Mouse (Mus musculus) midbrain, embryonic 12.5 days (tissue): ENCODE results near the gene Mmrn2. TPM values are rescaled to one million over a fixed set of nuclear protein-coding genes. Genes with fewer than 3 reads are reported as not detected.

ENCODE experiments used
- ATAC-seq: fragments of 200-750 bp; cut with Nextera tagmentation; 2 replicates; pipeline ENCODE4 v1.8.0; 2017; ENCODE audit warnings: low read depth, moderate TSS enrichment, moderate library complexity; ENCODE audit not compliant: low FRiP score
- H3K27ac ChIP-seq: fragments of 300-500 bp; sonication (generic); replicated peaks from 2 replicates; pipeline ENCODE4 v1.5.1; 2016; ENCODE audit warnings: mild to moderate bottlenecking
- H3K27me3 ChIP-seq: fragments of 300-500 bp; sonication (generic); 2 replicates; pipeline ENCODE4 v1.6.1; 2016; ENCODE audit warnings: mild to moderate bottlenecking
- H3K36me3 ChIP-seq: fragments of 300-500 bp; sonication (generic); 2 replicates; pipeline ENCODE4 v1.6.1; 2016
- H3K4me1 ChIP-seq: fragments of 300-500 bp; sonication (generic); 2 replicates; pipeline ENCODE4 v1.6.1; 2016
- H3K4me2 ChIP-seq: fragments of 300-500 bp; sonication (generic); replicated peaks from 2 replicates; pipeline ENCODE4 v1.6.1; 2016; ENCODE audit warnings: mild to moderate bottlenecking, moderate library complexity
- H3K4me3 ChIP-seq: fragments of 300-500 bp; sonication (generic); 2 replicates; pipeline ENCODE4 v1.5.1; 2016; ENCODE audit warnings: mild to moderate bottlenecking
- H3K9ac ChIP-seq: fragments of 300-500 bp; sonication (generic); replicated peaks from 2 replicates; pipeline ENCODE4 v1.6.1; 2016; ENCODE audit warnings: mild to moderate bottlenecking, moderate library complexity
- H3K9me3 ChIP-seq: fragments of 300-500 bp; sonication (generic); 2 replicates; pipeline ENCODE4 v1.6.1; 2016; ENCODE audit warnings: mild to moderate bottlenecking
- WGBS: fragments of 180-500 bp; shearing (Covaris S2); methylation state at CpG from one replicate; pipeline ENCODE4 v1.1.7; 2016; 5-methylcytosine and 5-hydroxymethylcytosine counted together
- polyA plus RNA-seq: library from polyadenylated mRNA; unstranded; fragments of >200 nt; fragmentation: Nextera tagmentation; extraction: Ambion mirVana; gene quantifications from 2 replicates; pipeline ENCODE4 v1.2.1, GENCODE M21; 2016

The Mmrn2 gene
- polyA plus RNA-seq, 1 experiment from 2014 or later: 6.8 TPM

DNA sequence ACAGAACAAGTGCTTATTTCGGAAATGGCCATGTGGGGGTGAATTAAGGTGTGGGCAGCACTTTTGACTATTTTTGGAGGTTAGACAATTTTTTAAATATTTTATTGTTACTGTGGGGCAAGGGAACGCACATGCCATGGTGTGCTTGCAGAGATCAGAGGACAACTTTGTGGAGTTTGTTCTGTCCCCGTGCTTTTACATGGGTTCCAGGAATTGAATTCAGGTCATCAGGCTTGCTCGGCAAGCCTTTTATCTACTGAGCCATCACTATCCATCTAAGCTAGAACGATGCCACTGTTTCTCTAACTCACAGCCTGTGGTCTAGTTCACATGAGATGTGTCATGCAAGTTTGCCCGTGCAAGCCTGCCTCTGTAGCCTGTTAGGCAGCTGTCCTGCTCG is 27.0 kb upstream of the Mmrn2 start:
- H3K27me3 ChIP-seq: no peaks in the 10 kb centered on the region
- H3K27ac ChIP-seq: no peak overlapping the region
- no peak overlapping the region for H3K4me3 ChIP-seq
- H3K9me3 ChIP-seq: no peaks in the 10 kb centered on the region
- WGBS: 90% methylated on average over 7 of the region's 7 CpGs
- H3K36me3 ChIP-seq: peaks cover 9% of the 10 kb centered on the region
- no peak overlapping the region for H3K9ac ChIP-seq
- no peak overlapping the region for H3K4me2 ChIP-seq
- ATAC-seq: no peak
- no peaks in the 10 kb centered on the region for H3K4me1 ChIP-seq

GRCm38 (mm10) chr14:34349007-34349406 is 26.3 kb upstream of the Mmrn2 start:
- ATAC-seq: no peak
- no peak overlapping the region for H3K27ac ChIP-seq
- no peak overlapping the region for H3K4me3 ChIP-seq
- no peaks in the 10 kb centered on the region for H3K4me1 ChIP-seq
- no peak overlapping the region for H3K9ac ChIP-seq
- H3K27me3 ChIP-seq: no peaks in the 10 kb centered on the region
- 79% methylated on average over 8 of the region's 8 CpGs for WGBS
- H3K4me2 ChIP-seq: no peak overlapping the region
- peaks cover 6% of the 10 kb centered on the region; the same call in 1 of the 2 replicates for H3K36me3 ChIP-seq
- no peaks in the 10 kb centered on the region for H3K9me3 ChIP-seq

DNA sequence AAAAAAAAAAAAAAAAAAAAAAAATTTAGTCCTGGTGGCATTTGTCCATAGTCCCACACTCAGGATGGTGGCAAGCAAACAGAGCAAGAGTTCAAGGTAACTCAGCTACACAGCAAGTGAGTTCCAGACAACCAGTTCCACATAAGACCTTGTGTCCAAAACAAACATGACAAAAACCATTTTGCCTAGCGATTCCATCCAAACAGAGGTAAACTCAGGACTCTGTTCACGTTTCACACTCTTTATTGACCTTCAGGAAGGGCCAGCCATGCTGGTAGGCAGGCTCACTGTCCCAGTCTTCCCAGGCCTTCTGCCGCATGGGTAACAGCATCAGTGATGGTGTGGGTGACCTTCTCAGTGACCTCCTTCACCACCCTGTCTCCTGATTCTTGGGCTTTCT is 23.6 kb upstream of the Mmrn2 start:
- H3K27me3 ChIP-seq: no peaks in the 10 kb centered on the region
- no peak overlapping the region for H3K9ac ChIP-seq
- 72% methylated on average over 3 of the region's 3 CpGs for WGBS
- ATAC-seq: no peak
- no peaks in the 10 kb centered on the region for H3K4me1 ChIP-seq
- no peaks in the 10 kb centered on the region for H3K36me3 ChIP-seq
- H3K27ac ChIP-seq: no peak overlapping the region
- no peak overlapping the region for H3K4me2 ChIP-seq
- H3K4me3 ChIP-seq: no peak overlapping the region
- no peaks in the 10 kb centered on the region for H3K9me3 ChIP-seq

- Histone ChIP-seq H3K27me3 (no peaks in the 10 kb centered on the region), H3K9ac (no peak overlapping the region), H3K9me3 (no peaks in the 10 kb centered on the region), H3K4me2 (no peak overlapping the region), H3K4me1 (no peaks in the 10 kb centered on the region), H3K36me3 (no peaks in the 10 kb centered on the region), H3K27ac (no peak overlapping the region), H3K4me3 (no peak overlapping the region)
- WGBS: 67% methylated on average over 6 of the region's 6 CpGs
- ATAC-seq: no peak
Observed at GRCm38 (mm10) chr14:34352523-34352922, 22.7 kb upstream of the Mmrn2 start.

DNA sequence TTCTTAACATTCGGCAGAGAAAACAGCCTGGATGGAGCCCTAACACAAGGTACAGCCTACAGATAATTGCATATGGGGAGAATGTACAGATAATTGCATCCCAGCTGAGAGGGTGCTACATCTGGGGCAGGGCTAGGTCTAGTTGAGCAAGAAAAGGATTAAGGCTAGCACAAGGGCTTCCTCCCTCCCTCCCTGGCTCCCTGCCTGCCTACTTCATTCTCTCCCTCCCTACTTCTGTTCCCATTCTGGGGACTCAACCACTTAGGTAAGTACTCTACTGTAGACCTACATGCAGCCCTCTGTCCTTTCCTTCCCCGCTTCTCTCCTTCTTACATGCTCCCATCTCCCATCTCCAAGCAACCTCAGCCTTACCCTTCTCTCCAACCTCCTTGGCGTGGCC is 21.9 kb upstream of the Mmrn2 start:
- no peak for ATAC-seq

GRCm38 (mm10) chr14:34354456-34354855 is 20.8 kb upstream of the Mmrn2 start:
- ATAC-seq: no peak
- Histone ChIP-seq H3K27me3 (no peaks in the 10 kb centered on the region), H3K9me3 (no peaks in the 10 kb centered on the region), H3K4me1 (no peaks in the 10 kb centered on the region), H3K27ac (no peak overlapping the region), H3K4me2 (no peak overlapping the region), H3K9ac (no peak overlapping the region), H3K4me3 (no peak overlapping the region), H3K36me3 (no peaks in the 10 kb centered on the region)
- WGBS: 87% methylated on average over 4 of the region's 4 CpGs

More for the DNA sequence above, 21.9 kb upstream of the Mmrn2 start:
- Histone ChIP-seq H3K4me2 (no peak overlapping the region), H3K27ac (no peak overlapping the region), H3K4me3 (no peak overlapping the region), H3K9ac (no peak overlapping the region), H3K36me3 (no peaks in the 10 kb centered on the region), H3K4me1 (no peaks in the 10 kb centered on the region), H3K27me3 (no peaks in the 10 kb centered on the region), H3K9me3 (no peaks in the 10 kb centered on the region)
- 93% methylated on average over 3 of the region's 3 CpGs for WGBS

- H3K27me3 ChIP-seq: no peaks in the 10 kb centered on the region
- H3K27ac ChIP-seq: no peak within 1 kb of the TSS
- H3K4me3 ChIP-seq: no peak within 1 kb of the TSS
- no peak for ATAC-seq
- no peaks in the 10 kb centered on the region for H3K9me3 ChIP-seq
- H3K36me3 ChIP-seq: no peaks in the 10 kb centered on the region
- 79% methylated on average over 6 of the region's 6 CpGs for WGBS
- H3K4me2 ChIP-seq: no peak within 1 kb of the TSS
- no peak within 1 kb of the TSS for H3K9ac ChIP-seq
- H3K4me1 ChIP-seq: no peaks in the 10 kb centered on the region
Observed at GRCm38 (mm10) chr14:34355301-34355700, 20.0 kb upstream of the Mmrn2 start, which contains the start of gene Fam25c. Gene Fam25c (minus strand): TSS chr14:34355433.

DNA sequence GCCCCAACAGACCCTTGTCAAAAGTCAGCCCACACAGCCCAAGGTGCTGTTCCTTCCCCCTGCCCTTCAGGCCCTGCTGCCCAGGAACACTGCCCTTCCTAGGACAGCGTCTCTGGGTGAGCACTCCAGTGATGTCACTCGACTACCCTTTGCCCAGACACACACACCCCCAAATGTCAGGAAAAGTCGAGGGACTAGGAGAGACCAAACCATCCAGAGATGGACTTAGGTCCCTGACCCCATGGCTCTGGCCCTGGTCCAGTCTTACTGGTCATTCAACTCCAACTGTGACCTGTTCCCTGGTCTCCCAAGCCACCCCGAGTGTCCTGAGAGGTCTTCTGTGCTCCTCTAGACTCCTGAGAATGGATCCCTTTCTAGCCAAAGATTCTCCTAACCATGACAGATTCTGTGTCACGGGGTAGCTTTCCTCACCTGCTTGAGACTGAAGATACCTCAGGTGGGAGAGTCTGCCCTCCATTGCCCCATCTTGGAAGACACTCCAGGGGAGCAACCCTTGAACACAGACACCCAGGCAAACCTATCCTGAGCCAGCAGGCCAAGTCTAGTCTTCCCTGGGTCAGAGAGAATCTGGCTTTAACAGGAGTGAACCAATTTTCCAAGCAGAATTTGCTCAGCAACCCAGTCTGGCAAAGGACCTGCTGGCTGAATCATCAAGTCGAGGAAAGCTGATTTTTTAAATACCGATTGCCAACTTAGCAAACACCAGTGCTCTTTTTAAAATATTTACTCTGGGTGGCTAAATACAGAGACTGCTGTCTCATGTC is 17.4 kb upstream of the Mmrn2 start:
- no peak overlapping the region for H3K9ac ChIP-seq
- H3K4me2 ChIP-seq: no peak overlapping the region
- H3K36me3 ChIP-seq: no peaks in the 10 kb centered on the region
- H3K4me3 ChIP-seq: no peak overlapping the region
- H3K4me1 ChIP-seq: no peaks in the 10 kb centered on the region
- 81% methylated on average over 7 of the region's 7 CpGs for WGBS
- no peak for ATAC-seq
- H3K9me3 ChIP-seq: no peaks in the 10 kb centered on the region
- H3K27me3 ChIP-seq: peaks cover 3% of the 10 kb centered on the region; the same call in 1 of the 2 replicates
- H3K27ac ChIP-seq: no peak overlapping the region

DNA sequence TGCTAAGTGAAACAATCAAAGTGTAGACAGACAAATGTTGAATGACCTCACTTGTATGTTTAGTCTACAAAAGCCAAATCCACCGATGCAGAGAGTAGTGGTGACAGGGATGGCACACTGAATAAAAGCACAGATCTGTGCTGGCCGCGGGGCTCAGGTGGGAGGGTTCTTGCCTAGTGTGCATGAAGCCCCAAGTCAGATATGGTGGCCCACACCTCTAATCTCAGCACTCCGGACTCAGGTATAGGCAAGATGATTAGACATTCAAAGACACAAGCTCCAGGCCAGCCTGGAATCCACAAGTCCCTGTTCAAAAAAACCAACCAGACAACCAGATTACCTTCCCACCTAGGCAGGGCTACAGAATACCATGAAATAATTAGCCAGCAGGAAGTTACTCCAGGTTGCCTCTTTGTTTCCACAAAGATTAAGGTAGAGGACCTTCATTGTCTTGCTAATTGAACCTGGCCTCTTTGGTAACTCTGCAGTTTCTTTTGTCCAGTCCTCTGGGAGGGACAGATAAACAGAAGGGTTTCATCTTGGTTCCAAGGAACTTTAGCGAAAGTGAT is 15.5 kb upstream of the Mmrn2 start:
- Histone ChIP-seq H3K4me1 (peaks cover 7% of the 10 kb centered on the region), H3K9me3 (no peaks in the 10 kb centered on the region), H3K36me3 (no peaks in the 10 kb centered on the region), H3K4me3 (no peak overlapping the region), H3K4me2 (no peak overlapping the region), H3K9ac (no peak overlapping the region), H3K27me3 (peaks cover 3% of the 10 kb centered on the region; the same call in 1 of the 2 replicates), H3K27ac (no peak overlapping the region)
- WGBS: 35% methylated on average over 5 of the region's 5 CpGs
- ATAC-seq: no peak

GRCm38 (mm10) chr14:34360251-34360650 is 15.0 kb upstream of the Mmrn2 start:
- no peak overlapping the region for H3K4me2 ChIP-seq
- no peaks in the 10 kb centered on the region for H3K9me3 ChIP-seq
- peaks cover 7% of the 10 kb centered on the region for H3K4me1 ChIP-seq
- H3K36me3 ChIP-seq: no peaks in the 10 kb centered on the region
- no peak overlapping the region for H3K9ac ChIP-seq
- no peak for ATAC-seq
- no peak overlapping the region for H3K27ac ChIP-seq
- H3K4me3 ChIP-seq: no peak overlapping the region
- WGBS: 51% methylated on average over 6 of the region's 6 CpGs
- H3K27me3 ChIP-seq: peaks cover 3% of the 10 kb centered on the region; the same call in 1 of the 2 replicates

DNA sequence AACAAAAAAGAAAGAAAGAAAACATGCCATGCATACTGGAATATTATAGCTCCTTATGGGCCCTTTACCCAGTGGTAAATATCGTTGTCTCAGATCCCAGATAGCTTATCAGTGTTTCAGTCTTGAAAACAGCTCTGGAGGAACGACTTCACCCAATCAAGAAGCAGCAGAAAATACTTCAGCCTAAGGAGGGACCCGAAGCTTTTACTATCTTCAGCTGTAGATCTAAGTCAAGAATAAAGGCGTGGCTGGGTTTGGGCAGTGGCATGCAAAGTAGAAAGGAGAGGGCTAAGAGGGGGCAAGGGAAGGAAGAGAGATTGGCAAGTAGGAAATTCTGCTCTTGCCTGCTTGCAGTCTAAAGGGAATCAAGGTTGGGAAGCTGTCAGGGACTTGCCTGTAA is 13.1 kb upstream of the Mmrn2 start:
- Histone ChIP-seq H3K4me2 (no peak overlapping the region), H3K4me1 (peaks cover 7% of the 10 kb centered on the region), H3K4me3 (no peak overlapping the region), H3K27ac (no peak overlapping the region), H3K27me3 (peaks cover 3% of the 10 kb centered on the region; the same call in 1 of the 2 replicates), H3K36me3 (no peaks in the 10 kb centered on the region), H3K9ac (no peak overlapping the region), H3K9me3 (no peaks in the 10 kb centered on the region)
- 82% methylated on average over 4 of the region's 4 CpGs for WGBS
- no peak for ATAC-seq

- Histone ChIP-seq H3K9me3 (no peaks in the 10 kb centered on the region), H3K9ac (no peak overlapping the region), H3K4me2 (peak overlapping the region; percentile 77), H3K27me3 (peaks cover 3% of the 10 kb centered on the region; the same call in 1 of the 2 replicates), H3K36me3 (no peaks in the 10 kb centered on the region), H3K27ac (no peak overlapping the region), H3K4me3 (peak overlapping the region; percentile 41), H3K4me1 (peaks cover 7% of the 10 kb centered on the region)
- WGBS: 27% methylated on average over 18 of the region's 18 CpGs
- peak; percentile 59 for ATAC-seq
Observed at GRCm38 (mm10) chr14:34362726-34363445, 12.4 kb upstream of the Mmrn2 start.
